Mouse (Mus musculus): ENCODE results near the gene Snw1. TPM values are rescaled to one million over a fixed set of nuclear protein-coding genes. Genes with fewer than 3 reads are reported as not detected.

Snw1 gene
- polyA plus RNA-seq, 1 experiment = 83.5 TPM

DNA sequence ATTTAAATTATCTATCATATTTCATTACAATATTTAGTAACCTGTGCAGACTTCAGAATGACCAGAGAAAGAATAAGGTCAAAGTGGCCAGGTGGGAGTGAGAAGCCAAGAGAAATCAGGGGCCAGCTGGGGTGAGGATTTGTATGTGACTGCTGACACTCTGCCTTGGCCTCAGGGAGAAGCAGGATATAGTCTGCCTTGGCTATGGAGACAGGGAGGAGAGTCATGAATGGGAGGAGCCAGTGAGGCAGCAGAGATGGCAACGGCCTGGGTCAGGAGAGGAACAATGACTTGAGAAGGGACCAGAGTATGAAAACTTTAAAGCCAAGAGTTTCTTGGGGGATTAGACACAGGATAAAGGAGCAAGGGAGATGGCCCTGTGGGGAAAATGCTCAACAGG lies 48.4 kb downstream of the Snw1 start:
- Histone ChIP-seq H3K4me1 (ENCODE audit: control insufficient read depth, insufficient read depth, low read length) (peaks cover 6% of the 10 kb centered on the region), H3K27ac (ENCODE audit: insufficient read depth, low read depth, low read length) (no peak overlapping the region), H3K4me3 (ENCODE audit: insufficient read depth, low read length) (no peak overlapping the region)
- TF ChIP-seq POLR2A (IDR thresholded peaks at IDR 0.05; ENCODE audit: borderline replicate concordance, low read depth, low read length) = no peak

DNA sequence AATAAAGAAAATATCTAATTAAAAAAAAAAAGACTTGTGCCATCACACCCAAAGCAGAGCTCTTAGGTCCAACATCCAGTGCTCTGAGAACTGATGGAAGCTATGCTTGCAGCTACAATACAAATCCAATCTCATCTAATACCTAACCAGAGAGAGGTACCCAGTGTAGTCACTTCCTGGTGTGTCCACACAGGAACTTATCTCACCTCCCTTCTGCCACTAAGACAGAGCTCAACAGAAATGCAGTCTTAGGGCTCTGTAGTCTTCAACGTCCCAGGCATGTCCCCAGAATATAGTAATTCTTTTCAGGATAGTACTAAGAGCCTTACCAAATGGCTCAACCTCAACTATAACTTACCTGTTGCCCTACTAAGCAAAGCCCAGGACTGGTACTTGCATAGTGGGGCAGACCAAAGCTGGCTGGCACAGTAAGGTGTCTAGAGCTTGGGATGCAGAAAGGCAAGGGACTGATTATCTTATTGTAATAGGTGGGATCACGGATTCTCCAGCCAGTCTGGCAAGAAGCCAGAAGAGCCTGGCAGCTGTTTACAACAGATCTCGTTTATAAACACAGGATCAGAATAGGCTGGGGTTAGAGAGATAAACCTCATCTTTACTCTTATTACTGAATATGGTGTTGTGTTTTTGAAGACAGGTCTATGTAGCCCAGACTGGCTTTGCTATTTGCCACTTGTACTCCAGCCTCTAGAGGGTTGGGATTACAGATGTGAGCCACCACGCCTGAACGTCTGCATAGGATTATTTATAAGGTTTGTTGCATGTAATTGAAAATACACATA lies 50.2 kb downstream of the Snw1 start:
- TF ChIP-seq CTCF (IDR thresholded peaks at IDR 0.05; ENCODE audit: low read depth, low read length) (no peak), POLR2A (IDR thresholded peaks at IDR 0.05; ENCODE audit: borderline replicate concordance, low read depth, low read length) (no peak)
- H3K27ac ChIP-seq (ENCODE audit: insufficient read depth, low read depth, low read length) = no peak overlapping the region

GRCm38 (mm10) chr12:87419974-87420485 lies 52.0 kb downstream of the Snw1 start:
- Histone ChIP-seq H3K4me1 (ENCODE audit: control insufficient read depth, insufficient read depth, low read length) (peaks cover 16% of the 10 kb centered on the region), H3K27ac (ENCODE audit: insufficient read depth, low read depth, low read length) (no peak overlapping the region), H3K4me3 (ENCODE audit: insufficient read depth, low read length) (no peak overlapping the region)
- TF ChIP-seq CTCF (IDR thresholded peaks at IDR 0.05; ENCODE audit: low read depth, low read length) = no peak
- no peak for TF ChIP-seq POLR2A (IDR thresholded peaks at IDR 0.05; ENCODE audit: borderline replicate concordance, low read depth, low read length)

More for the DNA sequence above, 50.2 kb downstream of the Snw1 start:
- Histone ChIP-seq H3K4me3 (ENCODE audit: insufficient read depth, low read length) (no peak overlapping the region), H3K4me1 (ENCODE audit: control insufficient read depth, insufficient read depth, low read length) (peaks cover 2% of the 10 kb centered on the region; the same call in 1 of the 2 replicates)

- TF ChIP-seq CTCF (IDR thresholded peaks at IDR 0.05; ENCODE audit: low read depth, low read length) = no peak
- TF ChIP-seq POLR2A (IDR thresholded peaks at IDR 0.05; ENCODE audit: borderline replicate concordance, low read depth, low read length) = no peak
- Histone ChIP-seq H3K4me3 (ENCODE audit: insufficient read depth, low read length) (no peak overlapping the region), H3K4me1 (ENCODE audit: control insufficient read depth, insufficient read depth, low read length) (peaks cover 27% of the 10 kb centered on the region), H3K27ac (ENCODE audit: insufficient read depth, low read depth, low read length) (no peak overlapping the region)
Observed at GRCm38 (mm10) chr12:87418921-87419320, 53.2 kb downstream of the Snw1 start.

DNA sequence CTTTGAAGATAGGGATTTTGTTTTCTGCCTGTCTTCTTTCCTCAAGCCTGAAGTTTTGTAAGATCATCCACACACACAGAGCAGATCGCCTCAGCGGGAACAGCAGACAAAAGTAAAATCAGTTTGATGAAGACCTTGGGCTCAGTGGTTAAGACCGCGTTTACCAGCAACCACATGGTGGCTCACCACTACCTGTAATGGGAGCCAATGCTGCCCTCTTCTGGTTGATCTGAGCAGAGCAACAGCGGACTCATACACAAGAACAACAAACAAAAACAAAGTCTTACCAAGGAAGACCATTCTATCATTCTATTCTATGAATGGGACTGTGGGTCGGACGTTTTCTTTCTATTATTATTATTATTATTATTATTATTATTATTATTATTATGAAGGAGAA lies 55.4 kb downstream of the Snw1 start:
- Histone ChIP-seq H3K4me1 (ENCODE audit: control insufficient read depth, insufficient read depth, low read length) (peaks cover 30% of the 10 kb centered on the region), H3K27ac (ENCODE audit: insufficient read depth, low read depth, low read length) (no peak overlapping the region), H3K4me3 (ENCODE audit: insufficient read depth, low read length) (no peak overlapping the region)
- TF ChIP-seq POLR2A (IDR thresholded peaks at IDR 0.05; ENCODE audit: borderline replicate concordance, low read depth, low read length) = no peak
- peak; percentile 78 for TF ChIP-seq CTCF (IDR thresholded peaks at IDR 0.05; ENCODE audit: low read depth, low read length)

GRCm38 (mm10) chr12:87415358-87415757 lies 56.7 kb downstream of the Snw1 start:
- peak overlapping the region; percentile 80 for H3K27ac ChIP-seq (ENCODE audit: insufficient read depth, low read depth, low read length)
- peaks cover 34% of the 10 kb centered on the region for H3K4me1 ChIP-seq (ENCODE audit: control insufficient read depth, insufficient read depth, low read length)
- H3K4me3 ChIP-seq (ENCODE audit: insufficient read depth, low read length) = no peak overlapping the region
- no peak for TF ChIP-seq POLR2A (IDR thresholded peaks at IDR 0.05; ENCODE audit: borderline replicate concordance, low read depth, low read length)
- no peak for TF ChIP-seq CTCF (IDR thresholded peaks at IDR 0.05; ENCODE audit: low read depth, low read length)

DNA sequence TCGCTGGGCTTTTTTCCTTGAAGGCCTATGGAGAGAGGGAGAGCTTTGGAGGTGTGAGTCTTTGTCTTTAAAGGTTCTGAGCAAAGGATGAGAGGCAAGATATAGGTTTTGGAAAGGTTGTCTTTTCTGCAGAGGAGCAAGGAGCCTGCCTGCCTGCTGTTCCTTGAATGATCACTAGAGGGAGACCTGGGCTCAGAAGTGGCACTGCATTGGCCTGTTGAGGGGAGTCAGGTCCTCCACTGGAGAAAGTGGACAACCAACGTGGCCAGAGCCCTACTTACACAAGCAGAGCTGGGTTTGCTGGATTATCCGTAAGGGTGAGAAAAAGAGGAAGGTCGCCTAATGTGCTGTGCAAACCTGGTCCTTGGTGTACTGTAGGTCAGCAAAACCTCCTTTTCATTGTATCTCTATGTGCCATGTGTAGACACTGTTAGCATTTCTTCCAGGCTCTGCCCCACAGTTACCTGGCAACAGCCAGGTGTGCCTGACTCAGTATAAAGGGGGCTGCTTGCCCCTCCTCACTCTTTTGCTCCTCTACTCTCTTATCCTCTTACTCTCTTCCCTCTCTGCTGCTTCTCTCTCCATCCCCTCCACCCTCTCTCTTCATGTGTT lies 58.8 kb downstream of the Snw1 start:
- TF ChIP-seq POLR2A (IDR thresholded peaks at IDR 0.05; ENCODE audit: borderline replicate concordance, low read depth, low read length) = no peak
- TF ChIP-seq CTCF (IDR thresholded peaks at IDR 0.05; ENCODE audit: low read depth, low read length) = peak; percentile 57
- Histone ChIP-seq H3K4me1 (ENCODE audit: control insufficient read depth, insufficient read depth, low read length) (peaks cover 42% of the 10 kb centered on the region), H3K27ac (ENCODE audit: insufficient read depth, low read depth, low read length) (no peak overlapping the region), H3K4me3 (ENCODE audit: insufficient read depth, low read length) (no peak overlapping the region)

DNA sequence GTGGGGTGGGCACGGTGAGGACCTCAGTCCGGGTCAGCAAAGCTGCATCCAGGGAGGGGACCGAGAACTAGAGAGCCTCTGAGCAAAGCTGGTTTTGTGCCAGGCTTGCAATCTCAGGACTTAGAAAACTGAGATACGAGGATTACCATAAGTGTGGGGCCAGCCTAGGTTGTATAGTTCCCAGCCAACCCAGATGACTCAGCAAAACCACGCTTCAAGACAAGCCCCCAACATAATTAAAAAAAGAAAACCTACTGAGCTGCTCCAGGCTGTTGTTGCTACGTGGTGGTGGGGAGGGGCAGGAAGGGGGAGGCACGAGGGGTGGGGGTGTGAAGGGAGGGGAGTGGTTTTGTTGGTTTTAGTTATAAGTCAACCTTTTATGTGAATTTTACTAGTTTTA lies 61.1 kb downstream of the Snw1 start:
- no peak for TF ChIP-seq CTCF (IDR thresholded peaks at IDR 0.05; ENCODE audit: low read depth, low read length)
- no peak for TF ChIP-seq POLR2A (IDR thresholded peaks at IDR 0.05; ENCODE audit: borderline replicate concordance, low read depth, low read length)
- Histone ChIP-seq H3K27ac (ENCODE audit: insufficient read depth, low read depth, low read length) (no peak overlapping the region), H3K4me1 (ENCODE audit: control insufficient read depth, insufficient read depth, low read length) (peaks cover 49% of the 10 kb centered on the region), H3K4me3 (ENCODE audit: insufficient read depth, low read length) (no peak overlapping the region)

DNA sequence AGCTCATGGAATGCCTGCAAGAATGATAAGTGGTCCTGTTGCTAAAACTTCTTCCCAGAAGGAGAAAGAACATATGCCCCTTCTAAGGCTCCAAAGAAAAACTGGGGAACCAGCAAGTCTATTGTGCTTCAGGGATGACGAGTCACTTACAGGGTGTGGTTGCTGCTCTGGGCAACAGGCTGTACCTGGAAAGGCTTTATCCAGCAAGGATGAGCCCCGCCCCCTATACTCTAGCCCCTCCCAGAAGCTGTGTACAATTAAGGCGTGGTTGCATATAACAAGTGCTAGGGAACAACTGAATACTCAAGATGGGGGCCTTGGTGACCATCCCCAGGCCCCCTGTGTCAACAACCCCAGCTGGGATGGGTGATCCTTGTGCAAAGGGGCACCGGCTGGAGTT lies 63.0 kb downstream of the Snw1 start:
- H3K27ac ChIP-seq (ENCODE audit: insufficient read depth, low read depth, low read length) = no peak overlapping the region
- no peak for TF ChIP-seq CTCF (IDR thresholded peaks at IDR 0.05; ENCODE audit: low read depth, low read length)
- TF ChIP-seq POLR2A (IDR thresholded peaks at IDR 0.05; ENCODE audit: borderline replicate concordance, low read depth, low read length) = no peak
- H3K4me1 ChIP-seq (ENCODE audit: control insufficient read depth, insufficient read depth, low read length) = peaks cover 36% of the 10 kb centered on the region
- no peak overlapping the region for H3K4me3 ChIP-seq (ENCODE audit: insufficient read depth, low read length)

Measured in bone marrow macrophage, adult 2 months (primary cell).